Mouse (Mus musculus): Measurements from ENCODE around the gene Spryd7.

DNA sequence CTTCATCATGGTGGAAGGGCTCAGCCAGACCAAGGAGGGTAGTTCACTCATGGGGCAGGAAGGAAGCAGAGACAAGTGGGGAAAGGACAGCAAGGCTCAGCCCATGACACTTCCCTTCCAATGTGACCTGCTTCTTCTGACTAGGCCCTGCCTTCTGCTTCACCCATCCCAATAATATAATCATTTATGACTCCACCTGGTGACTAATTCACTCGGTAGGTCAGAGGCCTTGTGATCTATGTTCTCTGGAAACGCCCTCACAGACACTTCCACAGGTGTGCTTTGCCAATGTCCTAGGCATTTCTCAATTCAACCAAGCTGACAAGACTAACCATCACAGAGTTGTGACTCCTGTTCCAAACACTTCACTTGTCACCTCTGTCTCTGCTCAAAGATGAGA lies 26.3 kb downstream of the Spryd7 start:
- TF ChIP-seq CTCF (IDR thresholded peaks at IDR 0.05; ENCODE audit: extremely low read depth, insufficient read depth, insufficient read length, insufficient replicate concordance), result no peak
- TF ChIP-seq POLR2A (IDR thresholded peaks at IDR 0.05; ENCODE audit: low read depth, low read length), result no peak
